Mouse (Mus musculus) gastrocnemius, postnatal 25 days (tissue): ENCODE data around the gene Catsper2. TPM values are rescaled to one million over a fixed set of nuclear protein-coding genes. Genes with fewer than 3 reads are reported as not detected.

ENCODE experiments used
- DNase-seq: peaks from one replicate; pipeline ENCODE4 v3.0.0; 2022
- long read RNA-seq, 2 experiments: library from polyadenylated mRNA; stranded (forward); transcript quantifications; one replicate each; pipeline ENCODE4 v2.0.0; 2021
- total RNA-seq, 2 experiments: library from RNA; stranded (reverse); gene quantifications; 1 replicate in 1 of 2; 2 replicates in 1 of 2; pipeline ENCODE4 v1.2.3; 2021

Catsper2 gene
- 1 to 10 TPM; 1.9 TPM for total RNA-seq
- long read RNA-seq, experiment 1, partial matches to known transcripts, result 0 of 6 reads
- long read RNA-seq, experiment 1, other reads (novel, unspliced or antisense), result 6 of 6 reads
- long read RNA-seq, experiment 2, partial matches to known transcripts, result 0 of 4 reads
- long read RNA-seq, experiment 2, other reads (novel, unspliced or antisense), result 4 of 4 reads

- DNase-seq, result peak; percentile 99
These were observed at the start of gene Catsper2, which contains the start of gene Pdia3 for GRCm38 (mm10) chr2:121413387-121414042. TSS of gene Catsper2 (minus strand) at chr2:121413792. TSS of gene Pdia3 (plus strand) at chr2:121413775.

GRCm38 (mm10) chr2:121460071-121460470, 46.5 kb upstream of the Catsper2 start:
- no peak for DNase-seq

- DNase-seq, result peak; percentile 72
These were observed 43.4 kb upstream of the Catsper2 start, which contains the start of gene Serinc4 for GRCm38 (mm10) chr2:121456692-121457642. TSS of gene Serinc4 (minus strand) at chr2:121456781.

- no peak for DNase-seq
These were observed 41.9 kb upstream of the Catsper2 start for GRCm38 (mm10) chr2:121455534-121455933.

GRCm38 (mm10) chr2:121453917-121454316, 40.3 kb upstream of the Catsper2 start:
- DNase-seq, result no peak

GRCm38 (mm10) chr2:121452990-121453389, 39.4 kb upstream of the Catsper2 start, which contains the start of gene Hypk:
TSS of gene Hypk (plus strand) at chr2:121453290.
- DNase-seq, result no peak

GRCm38 (mm10) chr2:121452361-121452760, 38.8 kb upstream of the Catsper2 start:
- DNase-seq, result no peak

- DNase-seq, result no peak
These were observed 36.5 kb upstream of the Catsper2 start for GRCm38 (mm10) chr2:121450093-121450492.

- peak; percentile 37 for DNase-seq
These were observed 36.0 kb upstream of the Catsper2 start for GRCm38 (mm10) chr2:121449545-121450011.

GRCm38 (mm10) chr2:121448739-121449535, 35.3 kb upstream of the Catsper2 start, which contains the start of gene Serf2:
TSS of gene Serf2 (plus strand) at chr2:121449195.
- peak; percentile 100 for DNase-seq

GRCm38 (mm10) chr2:121448136-121448535, 34.5 kb upstream of the Catsper2 start:
- no peak for DNase-seq

- DNase-seq, result no peak
These were observed 33.4 kb upstream of the Catsper2 start for GRCm38 (mm10) chr2:121447006-121447405.

GRCm38 (mm10) chr2:121446506-121446905, 32.9 kb upstream of the Catsper2 start:
- no peak for DNase-seq

- no peak for DNase-seq
These were observed 31.5 kb upstream of the Catsper2 start for GRCm38 (mm10) chr2:121445117-121445516.

GRCm38 (mm10) chr2:121444178-121444577, 30.6 kb upstream of the Catsper2 start, which contains the start of gene Ell3:
TSS of gene Ell3 (minus strand) at chr2:121444278.
- no peak for DNase-seq

- DNase-seq, result no peak
These were observed 29.4 kb upstream of the Catsper2 start for GRCm38 (mm10) chr2:121443068-121443349.

GRCm38 (mm10) chr2:121442259-121443067, 28.9 kb upstream of the Catsper2 start:
- peak; percentile 58 for DNase-seq

GRCm38 (mm10) chr2:121441800-121442199, 28.2 kb upstream of the Catsper2 start:
- no peak for DNase-seq

GRCm38 (mm10) chr2:121440834-121441605, 27.4 kb upstream of the Catsper2 start:
- no peak for DNase-seq

GRCm38 (mm10) chr2:121439746-121440145, 26.2 kb upstream of the Catsper2 start:
- no peak for DNase-seq
